Mouse (Mus musculus) midbrain, embryonic 16.5 days (tissue): Measurements from ENCODE around the gene Jup. TPM values are rescaled to one million over a fixed set of nuclear protein-coding genes. Genes with fewer than 3 reads are reported as not detected.
A peak's percentile ranks its signal among the peaks of the same experiment; 100 is the strongest.

ENCODE experiments used
- ATAC-seq: fragments of 200-750 bp; cut with Nextera tagmentation; 2 replicates; pipeline ENCODE4 v1.8.0; 2017; ENCODE audit warnings: moderate TSS enrichment
- H3K27ac ChIP-seq: fragments of 300-500 bp; sonication (generic); 2 replicates; pipeline ENCODE4 v1.5.1; 2014; ENCODE audit warnings: mild to moderate bottlenecking, low read length, mixed read lengths
- H3K27me3 ChIP-seq: fragments of 300-500 bp; sonication (generic); 2 replicates; pipeline ENCODE4 v1.6.1; 2014; ENCODE audit warnings: low read depth, low read length, mixed read lengths; ENCODE audit not compliant: control insufficient read depth, insufficient read depth
- H3K36me3 ChIP-seq: fragments of 300-500 bp; sonication (generic); 2 replicates; pipeline ENCODE4 v1.6.1; 2014; ENCODE audit warnings: mild to moderate bottlenecking, low read length, moderate library complexity, mixed read lengths; ENCODE audit not compliant: control insufficient read depth, insufficient read depth
- H3K4me1 ChIP-seq: fragments of 300-500 bp; sonication (generic); 2 replicates; pipeline ENCODE4 v1.6.1; 2014; ENCODE audit warnings: mild to moderate bottlenecking, low read length, mixed read lengths; ENCODE audit not compliant: control insufficient read depth, insufficient read depth
- H3K4me2 ChIP-seq: fragments of 300-500 bp; sonication (generic); 2 replicates; pipeline ENCODE4 v1.6.1; 2014; ENCODE audit warnings: mild to moderate bottlenecking, low read length, mixed read lengths
- H3K4me3 ChIP-seq: fragments of 300-500 bp; sonication (generic); 2 replicates; pipeline ENCODE4 v1.5.1; 2014; ENCODE audit warnings: low read depth, mild to moderate bottlenecking, low read length, moderate library complexity, mixed read lengths
- H3K9ac ChIP-seq: fragments of 300-500 bp; sonication (generic); 2 replicates; pipeline ENCODE4 v1.6.1; 2014; ENCODE audit warnings: low read depth, low read length, mixed read lengths
- H3K9me3 ChIP-seq: fragments of 300-500 bp; sonication (generic); replicated peaks from 2 replicates; pipeline ENCODE4 v1.6.1; 2014; ENCODE audit warnings: mild to moderate bottlenecking, low read length, mixed read lengths; ENCODE audit not compliant: control insufficient read depth, poor library complexity, severe bottlenecking
- WGBS: fragments of 180-500 bp; shearing (Covaris S2); extraction: QIAGEN DNeasy Blood & Tissue Kit; methylation state at CpG from one replicate; pipeline ENCODE4 v1.1.7; 2014; 5-methylcytosine and 5-hydroxymethylcytosine counted together
- polyA plus RNA-seq: library from polyadenylated mRNA; unstranded; fragments of >200 nt; fragmentation: Nextera tagmentation; extraction: Ambion mirVana; gene quantifications from 2 replicates; pipeline ENCODE4 v1.2.1, GENCODE M21; 2015

The Jup gene
- polyA plus RNA-seq, 1 experiment from 2014 or later = 99.7 TPM

GRCm38 (mm10) chr11:100395200-100395599 lies 2.4 kb downstream of the Jup start:
- Histone ChIP-seq H3K27ac (no peak overlapping the region), H3K4me3 (no peak overlapping the region; the same call in 1 of the 2 replicates), H3K9me3 (no peaks in the 10 kb centered on the region), H3K4me1 (peaks cover 20% of the 10 kb centered on the region), H3K27me3 (no peaks in the 10 kb centered on the region), H3K36me3 (no peaks in the 10 kb centered on the region), H3K9ac (no peak overlapping the region), H3K4me2 (peak overlapping the region; percentile 66)
- 44% methylated on average over 11 of the region's 11 CpGs for WGBS
- ATAC-seq = no peak

- no peak for ATAC-seq
- 80% methylated on average over 5 of the region's 5 CpGs for WGBS
- Histone ChIP-seq H3K27me3 (no peaks in the 10 kb centered on the region), H3K36me3 (no peaks in the 10 kb centered on the region), H3K9me3 (no peaks in the 10 kb centered on the region), H3K4me2 (peak overlapping the region; percentile 66; the same call in 1 of the 2 replicates), H3K4me3 (no peak overlapping the region), H3K4me1 (peaks cover 20% of the 10 kb centered on the region), H3K9ac (no peak overlapping the region), H3K27ac (no peak overlapping the region)
Observed at GRCm38 (mm10) chr11:100394353-100395074, 3.0 kb downstream of the Jup start.

GRCm38 (mm10) chr11:100393733-100394132 lies 3.8 kb downstream of the Jup start:
- Histone ChIP-seq H3K9me3 (no peaks in the 10 kb centered on the region), H3K27ac (no peak overlapping the region), H3K4me3 (no peak overlapping the region), H3K9ac (no peak overlapping the region), H3K36me3 (no peaks in the 10 kb centered on the region), H3K4me2 (no peak overlapping the region), H3K4me1 (peaks cover 20% of the 10 kb centered on the region), H3K27me3 (no peaks in the 10 kb centered on the region)
- WGBS = 83% methylated on average over 7 of the region's 7 CpGs
- ATAC-seq = no peak

GRCm38 (mm10) chr11:100392958-100393357 lies 4.6 kb downstream of the Jup start:
- Histone ChIP-seq H3K9ac (no peak overlapping the region), H3K27me3 (no peaks in the 10 kb centered on the region), H3K9me3 (no peaks in the 10 kb centered on the region), H3K27ac (no peak overlapping the region), H3K4me2 (no peak overlapping the region), H3K4me3 (no peak overlapping the region), H3K4me1 (peaks cover 20% of the 10 kb centered on the region), H3K36me3 (no peaks in the 10 kb centered on the region)
- ATAC-seq = no peak
- WGBS = 87% methylated on average over 5 of the region's 5 CpGs

GRCm38 (mm10) chr11:100391884-100392345 lies 5.6 kb downstream of the Jup start:
- WGBS = 60% methylated on average over 7 of the region's 7 CpGs
- no peaks in the 10 kb centered on the region for H3K27me3 ChIP-seq
- H3K4me3 ChIP-seq = no peak overlapping the region
- H3K27ac ChIP-seq = no peak overlapping the region
- no peaks in the 10 kb centered on the region for H3K9me3 ChIP-seq
- no peaks in the 10 kb centered on the region for H3K36me3 ChIP-seq
- no peak for ATAC-seq
- peaks cover 20% of the 10 kb centered on the region for H3K4me1 ChIP-seq
- H3K4me2 ChIP-seq = no peak overlapping the region
- no peak overlapping the region for H3K9ac ChIP-seq

- 0 out of 2 replicates have a peak overlapping the region, but pooled peaks have one; percentile 4 for H3K27ac ChIP-seq
- peaks cover 16% of the 10 kb centered on the region for H3K4me1 ChIP-seq
- peak; percentile 40; the same call in 1 of the 2 replicates for ATAC-seq
- no peak overlapping the region for H3K9ac ChIP-seq
- no peak overlapping the region for H3K4me2 ChIP-seq
- no peaks in the 10 kb centered on the region for H3K36me3 ChIP-seq
- no peaks in the 10 kb centered on the region for H3K27me3 ChIP-seq
- WGBS = 60% methylated on average over 9 of the region's 9 CpGs
- no peak overlapping the region for H3K4me3 ChIP-seq
- H3K9me3 ChIP-seq = no peaks in the 10 kb centered on the region
Observed at GRCm38 (mm10) chr11:100391081-100391883, 6.3 kb downstream of the Jup start.

- Histone ChIP-seq H3K27me3 (no peaks in the 10 kb centered on the region), H3K4me3 (no peak overlapping the region), H3K9ac (no peak overlapping the region), H3K4me2 (no peak overlapping the region), H3K36me3 (peaks cover 9% of the 10 kb centered on the region), H3K27ac (no peak overlapping the region), H3K4me1 (peaks cover 3% of the 10 kb centered on the region), H3K9me3 (no peaks in the 10 kb centered on the region)
- ATAC-seq = no peak
- 53% methylated on average over 8 of the region's 8 CpGs for WGBS
Observed at GRCm38 (mm10) chr11:100389931-100390445, 7.6 kb downstream of the Jup start.

- H3K9me3 ChIP-seq = no peaks in the 10 kb centered on the region
- H3K9ac ChIP-seq = no peak overlapping the region
- no peak overlapping the region for H3K27ac ChIP-seq
- 90% methylated on average over 6 of the region's 6 CpGs for WGBS
- H3K27me3 ChIP-seq = no peaks in the 10 kb centered on the region
- H3K4me3 ChIP-seq = no peak overlapping the region
- H3K4me1 ChIP-seq = no peaks in the 10 kb centered on the region; the same call in 1 of the 2 replicates
- H3K4me2 ChIP-seq = no peak overlapping the region
- no peak for ATAC-seq
- peaks cover 14% of the 10 kb centered on the region for H3K36me3 ChIP-seq
Observed at GRCm38 (mm10) chr11:100388588-100388987, 9.0 kb downstream of the Jup start.
